Mouse (Mus musculus) limb, embryonic 12.5 days (tissue): Measurements from ENCODE around the gene Hoxa2. TPM values are rescaled to one million over a fixed set of nuclear protein-coding genes. Genes with fewer than 3 reads are reported as not detected.

ENCODE experiments used
- ATAC-seq: fragments of 200-750 bp; cut with Nextera tagmentation; 2 replicates; pipeline ENCODE4 v1.8.0; 2017; ENCODE audit warnings: low read depth, moderate TSS enrichment; ENCODE audit not compliant: insufficient number of reproducible peaks, insufficient read depth, low FRiP score, low TSS enrichment
- H3K27ac ChIP-seq: fragments of 300-500 bp; sonication (generic); 2 replicates; pipeline ENCODE4 v1.5.1; 2016; ENCODE audit warnings: mild to moderate bottlenecking, moderate library complexity
- H3K27me3 ChIP-seq: fragments of 300-500 bp; sonication (generic); 2 replicates; pipeline ENCODE4 v1.6.1; 2016; ENCODE audit warnings: mild to moderate bottlenecking, moderate library complexity
- H3K36me3 ChIP-seq: fragments of 300-500 bp; sonication (generic); 2 replicates; pipeline ENCODE4 v1.6.1; 2016; ENCODE audit warnings: mild to moderate bottlenecking, moderate library complexity
- H3K4me1 ChIP-seq: fragments of 300-500 bp; sonication (generic); replicated peaks from 2 replicates; pipeline ENCODE4 v1.6.1; 2016
- H3K4me2 ChIP-seq: fragments of 300-500 bp; sonication (generic); 2 replicates; pipeline ENCODE4 v1.6.1; 2016; ENCODE audit warnings: mild to moderate bottlenecking, moderate library complexity
- H3K4me3 ChIP-seq: fragments of 300-500 bp; sonication (generic); replicated peaks from 2 replicates; pipeline ENCODE4 v1.5.1; 2016; ENCODE audit warnings: mild to moderate bottlenecking
- H3K9ac ChIP-seq: fragments of 300-500 bp; sonication (generic); replicated peaks from 2 replicates; pipeline ENCODE4 v1.6.1; 2016; ENCODE audit warnings: mild to moderate bottlenecking, moderate library complexity
- H3K9me3 ChIP-seq: fragments of 300-500 bp; sonication (generic); 2 replicates; pipeline ENCODE4 v1.6.1; 2016; ENCODE audit warnings: mild to moderate bottlenecking, moderate library complexity
- WGBS: fragments of 180-500 bp; shearing (Covaris S2); methylation state at CpG from one replicate; pipeline ENCODE4 v1.1.7; 2016; 5-methylcytosine and 5-hydroxymethylcytosine counted together
- polyA plus RNA-seq: library from polyadenylated mRNA; unstranded; fragments of >200 nt; fragmentation: Nextera tagmentation; extraction: Ambion mirVana; gene quantifications from 2 replicates; pipeline ENCODE4 v1.2.1, GENCODE M21; 2016

Gene Hoxa2
- polyA plus RNA-seq, 1 experiment from 2014 or later, result 1.8 TPM

GRCm38 (mm10) chr6:52207684-52207976, 43.0 kb upstream of the Hoxa2 start:
- peaks cover 86% of the 10 kb centered on the region for H3K4me1 ChIP-seq
- peaks cover 28% of the 10 kb centered on the region for H3K36me3 ChIP-seq
- no peak overlapping the region for H3K27ac ChIP-seq
- peaks cover 33% of the 10 kb centered on the region; the same call in 1 of the 2 replicates for H3K27me3 ChIP-seq
- H3K4me2 ChIP-seq, result peak overlapping the region; percentile 96
- peak overlapping the region; percentile 79 for H3K4me3 ChIP-seq
- H3K9ac ChIP-seq, result peak overlapping the region; percentile 50; the same call in 1 of the 2 replicates
- ATAC-seq, result no peak
- no peaks in the 10 kb centered on the region for H3K9me3 ChIP-seq

- WGBS, result 12% methylated on average over 4 of the region's 4 CpGs
- peak overlapping the region; percentile 96 for H3K4me2 ChIP-seq
Observed at GRCm38 (mm10) chr6:52206882-52207683, 42.5 kb upstream of the Hoxa2 start.

DNA sequence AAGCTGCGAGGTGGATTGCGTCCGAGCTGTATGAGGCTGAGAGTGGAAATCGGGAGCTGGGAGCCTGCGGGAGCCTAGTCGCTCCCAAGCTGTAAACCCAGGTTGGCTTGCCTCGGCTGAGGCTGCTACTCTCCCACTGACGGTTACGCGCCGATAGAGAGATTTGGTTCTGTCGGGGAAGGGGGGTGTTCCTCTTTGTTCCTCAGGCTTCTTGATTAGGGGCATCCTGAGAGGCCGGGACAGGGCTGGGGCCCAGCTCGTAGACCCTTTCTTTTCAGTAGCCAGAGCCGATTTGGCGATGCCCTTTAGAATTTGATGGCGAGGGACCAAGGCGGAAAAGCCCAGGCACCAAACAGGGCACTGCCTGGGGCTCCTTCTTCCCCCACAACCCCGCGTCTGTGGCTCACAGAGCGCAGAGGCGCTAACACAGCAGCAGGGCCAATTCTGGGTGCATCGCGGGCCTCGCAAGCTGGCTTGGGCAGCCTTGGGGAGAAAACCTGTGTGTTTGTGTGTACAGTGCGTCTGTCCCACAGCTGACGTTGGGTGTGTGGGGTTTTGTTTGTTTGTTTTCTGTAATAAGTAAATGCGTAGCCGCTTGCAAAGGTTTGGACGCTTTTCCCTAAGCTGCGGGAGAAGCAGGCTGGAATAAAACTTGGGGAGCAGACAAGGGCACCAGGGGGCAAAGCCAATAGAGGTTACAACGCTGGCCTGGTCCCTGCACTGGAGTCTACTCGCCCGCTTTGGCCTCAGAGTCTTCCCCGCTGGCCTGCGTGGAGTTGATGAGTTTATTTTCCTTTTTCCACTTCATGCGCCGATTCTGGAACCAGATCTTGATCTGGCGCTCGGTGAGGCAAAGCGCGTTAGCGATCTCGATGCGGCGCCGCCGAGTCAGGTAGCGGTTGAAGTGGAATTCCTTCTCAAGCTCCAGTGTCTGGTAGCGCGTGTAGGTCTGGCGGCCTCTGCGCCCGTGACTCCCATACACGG, 41.3 kb upstream of the Hoxa2 start:
- Histone ChIP-seq H3K27me3 (peaks cover 33% of the 10 kb centered on the region; the same call in 1 of the 2 replicates), H3K9me3 (no peaks in the 10 kb centered on the region), H3K4me3 (peak overlapping the region; percentile 50), H3K9ac (peak overlapping the region; percentile 50), H3K36me3 (peaks cover 41% of the 10 kb centered on the region), H3K4me1 (peaks cover 93% of the 10 kb centered on the region), H3K4me2 (peak overlapping the region; percentile 96), H3K27ac (peak overlapping the region; percentile 60; the same call in 1 of the 2 replicates)
- ATAC-seq, result no peak
- 7% methylated on average over 55 of the region's 55 CpGs for WGBS

More at GRCm38 (mm10) chr6:52206882-52207683, 42.5 kb upstream of the Hoxa2 start:
- ATAC-seq, result no peak
- peak overlapping the region; percentile 50; the same call in 1 of the 2 replicates for H3K9ac ChIP-seq
- H3K27me3 ChIP-seq, result peaks cover 33% of the 10 kb centered on the region; the same call in 1 of the 2 replicates
- H3K4me3 ChIP-seq, result peak overlapping the region; percentile 50
- 0 out of 2 replicates have a peak overlapping the region, but pooled peaks have one; percentile 35 for H3K27ac ChIP-seq
- no peaks in the 10 kb centered on the region for H3K9me3 ChIP-seq
- H3K36me3 ChIP-seq, result peaks cover 32% of the 10 kb centered on the region
- H3K4me1 ChIP-seq, result peaks cover 88% of the 10 kb centered on the region

GRCm38 (mm10) chr6:52205221-52205620, 40.6 kb upstream of the Hoxa2 start:
- H3K4me2 ChIP-seq, result peak overlapping the region; percentile 96
- peak overlapping the region; percentile 60; the same call in 1 of the 2 replicates for H3K27ac ChIP-seq
- H3K4me3 ChIP-seq, result peak overlapping the region; percentile 50
- H3K9ac ChIP-seq, result peak overlapping the region; percentile 50; the same call in 1 of the 2 replicates
- H3K36me3 ChIP-seq, result peaks cover 42% of the 10 kb centered on the region
- no peak for ATAC-seq
- peaks cover 35% of the 10 kb centered on the region; the same call in 1 of the 2 replicates for H3K27me3 ChIP-seq
- 5% methylated on average over 14 of the region's 14 CpGs for WGBS
- peaks cover 94% of the 10 kb centered on the region for H3K4me1 ChIP-seq
- H3K9me3 ChIP-seq, result no peaks in the 10 kb centered on the region

GRCm38 (mm10) chr6:52204050-52204752, 39.6 kb upstream of the Hoxa2 start, which contains the start of gene Hoxa5:
Gene Hoxa5 (minus strand): TSS chr6:52204587.
- Histone ChIP-seq H3K27me3 (peaks cover 34% of the 10 kb centered on the region), H3K9me3 (no peaks in the 10 kb centered on the region), H3K36me3 (peaks cover 48% of the 10 kb centered on the region), H3K4me1 (peaks cover 90% of the 10 kb centered on the region), H3K4me2 (peak within 1 kb of the TSS; percentile 96), H3K4me3 (peak within 1 kb of the TSS; percentile 50), H3K9ac (peak within 1 kb of the TSS; percentile 80), H3K27ac (peak within 1 kb of the TSS; percentile 67)
- WGBS, result 1% methylated on average over 65 of the region's 65 CpGs
- ATAC-seq, result no peak

GRCm38 (mm10) chr6:52203371-52204049, 38.9 kb upstream of the Hoxa2 start:
- H3K27ac ChIP-seq, result peak overlapping the region; percentile 67
- no peak for ATAC-seq
- peak overlapping the region; percentile 80 for H3K9ac ChIP-seq
- peak overlapping the region; percentile 50 for H3K4me3 ChIP-seq
- H3K4me2 ChIP-seq, result peak overlapping the region; percentile 96
- peaks cover 31% of the 10 kb centered on the region for H3K27me3 ChIP-seq
- H3K36me3 ChIP-seq, result peaks cover 48% of the 10 kb centered on the region
- peaks cover 83% of the 10 kb centered on the region for H3K4me1 ChIP-seq
- WGBS, result 2% methylated on average over 46 of the region's 46 CpGs
- no peaks in the 10 kb centered on the region for H3K9me3 ChIP-seq

GRCm38 (mm10) chr6:52203121-52203370, 38.4 kb upstream of the Hoxa2 start:
- Histone ChIP-seq H3K27ac (peak overlapping the region; percentile 67; the same call in 1 of the 2 replicates), H3K36me3 (peaks cover 48% of the 10 kb centered on the region), H3K4me3 (peak overlapping the region; percentile 50), H3K4me2 (peak overlapping the region; percentile 96), H3K9ac (peak overlapping the region; percentile 80), H3K4me1 (peaks cover 79% of the 10 kb centered on the region), H3K27me3 (peaks cover 31% of the 10 kb centered on the region), H3K9me3 (no peaks in the 10 kb centered on the region)
- WGBS, result 4% methylated on average over 10 of the region's 10 CpGs
- no peak for ATAC-seq

DNA sequence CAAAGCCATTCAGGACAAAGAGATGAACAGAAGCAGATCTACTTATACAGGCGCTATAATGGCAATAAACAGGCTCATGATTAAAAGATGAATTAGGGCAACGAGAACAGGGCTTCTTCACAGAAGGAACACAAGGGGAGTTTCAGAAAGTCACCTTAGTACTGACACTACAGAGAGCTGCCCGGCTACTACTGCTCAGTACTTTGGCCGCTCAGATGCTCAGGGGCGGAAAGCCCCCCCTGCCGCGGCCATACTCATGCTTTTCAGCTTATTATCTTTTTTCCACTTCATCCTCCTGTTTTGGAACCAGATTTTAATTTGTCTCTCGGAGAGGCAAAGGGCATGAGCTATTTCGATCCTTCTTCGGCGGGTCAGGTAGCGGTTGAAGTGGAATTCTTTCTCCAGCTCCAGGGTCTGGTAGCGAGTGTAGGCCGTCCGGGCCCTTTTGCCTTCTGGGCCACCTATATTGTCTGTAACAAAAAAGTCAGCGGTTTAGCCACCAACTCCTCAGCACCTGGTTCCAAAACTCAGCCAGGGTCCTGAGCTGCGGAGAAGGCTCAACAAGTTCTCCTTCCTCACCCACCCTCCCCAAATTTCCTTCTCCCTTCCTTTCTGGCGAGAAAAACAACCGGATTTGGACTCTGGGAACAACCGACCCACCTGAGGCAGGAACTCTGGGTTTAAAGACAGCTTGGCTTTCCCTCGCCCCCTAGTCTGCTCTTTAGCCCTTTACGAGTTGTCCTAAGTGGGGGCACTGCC, 37.9 kb upstream of the Hoxa2 start:
- Histone ChIP-seq H3K4me3 (peak overlapping the region; percentile 50), H3K27ac (no peak overlapping the region), H3K4me1 (peaks cover 76% of the 10 kb centered on the region), H3K9me3 (no peaks in the 10 kb centered on the region), H3K36me3 (peaks cover 48% of the 10 kb centered on the region), H3K27me3 (peaks cover 30% of the 10 kb centered on the region), H3K4me2 (peak overlapping the region; percentile 96), H3K9ac (peak overlapping the region; percentile 80)
- ATAC-seq, result no peak
- WGBS, result 17% methylated on average over 22 of the region's 22 CpGs

- peaks cover 66% of the 10 kb centered on the region for H3K4me1 ChIP-seq
- no peak overlapping the region for H3K4me2 ChIP-seq
- H3K36me3 ChIP-seq, result peaks cover 46% of the 10 kb centered on the region
- H3K9ac ChIP-seq, result 0 out of 2 replicates have a peak overlapping the region, but pooled peaks have one; percentile 31
- H3K27me3 ChIP-seq, result peaks cover 30% of the 10 kb centered on the region
- no peak for ATAC-seq
- H3K9me3 ChIP-seq, result no peaks in the 10 kb centered on the region
- H3K27ac ChIP-seq, result peak overlapping the region; percentile 29; the same call in 1 of the 2 replicates
- no peak overlapping the region for H3K4me3 ChIP-seq
- 38% methylated on average over 1 of the region's 1 CpGs for WGBS
Observed at GRCm38 (mm10) chr6:52201269-52201668, 36.6 kb upstream of the Hoxa2 start.
